ENCODE assay signal across 13 mouse cellular contexts in genomic region chr2:163713340-163713739, GRCm38 (mm10). TPM values are rescaled to one million over a fixed set of nuclear protein-coding genes. Genes with fewer than 3 reads are reported as not detected.
DNase-seq lines count a peak whose midpoint lies in the region; ATAC-seq and TF ChIP-seq lines count a peak whose summit lies in the region.
"Had no signal": no experiment of that assay in that cellular context is flagged by ENCODE, and none has a peak within 500 bp of the region (broad histone marks: within the 10 kb centered on the region; RNA-seq: fewer than 3 reads in every experiment).

No protein-coding gene starts in this region.

- no peak for TF ChIP-seq CTCF in kidney, postnatal 0 days (IDR thresholded peaks at IDR 0.05; ENCODE audit: low read depth)
- TF ChIP-seq CTCF in testis, adult 2 months (IDR thresholded peaks at IDR 0.05; ENCODE audit: control insufficient read depth, insufficient read depth, insufficient replicate concordance, low read depth, low read length), result no peak

- 60% methylated on average over 3 of the region's 3 CpGs for WGBS in kidney, postnatal 0 days
- 67% methylated on average over 3 of the region's 3 CpGs for WGBS in kidney, embryonic 15.5 days
- 25% methylated on average over 3 of the region's 3 CpGs for WGBS in macrophage (ENCODE audit: missing documents)

- no peaks in the 10 kb centered on the region for H3K27me3 ChIP-seq in kidney, postnatal 0 days (ENCODE audit: insufficient read depth, low read length)
- H3K27me3 ChIP-seq in kidney, embryonic 15.5 days, result no peaks in the 10 kb centered on the region
- H3K27me3 ChIP-seq in testis, adult 2 months (ENCODE audit: control insufficient read depth, insufficient read depth, low read length), result no peaks in the 10 kb centered on the region
- H3K27me3 ChIP-seq: forebrain, embryonic 15.5 days; hindbrain, embryonic 15.5 days; midbrain, embryonic 12.5 days; neural tube, embryonic 12.5 days had no signal

- H3K36me3 ChIP-seq in kidney, postnatal 0 days (ENCODE audit: insufficient read depth, low read length), result no peaks in the 10 kb centered on the region
- H3K36me3 ChIP-seq in kidney, embryonic 15.5 days, result no peaks in the 10 kb centered on the region
- H3K36me3 ChIP-seq in testis, adult 2 months (ENCODE audit: control insufficient read depth, insufficient read depth, low read length), result no peaks in the 10 kb centered on the region
- H3K36me3 ChIP-seq in macrophage (ENCODE audit: inconsistent target), result no peaks in the 10 kb centered on the region
- H3K36me3 ChIP-seq: forebrain, embryonic 15.5 days; hindbrain, embryonic 15.5 days; midbrain, embryonic 12.5 days; neural tube, embryonic 12.5 days had no signal

- no peak for ATAC-seq in kidney, postnatal 0 days (replicated peaks; ENCODE audit: low FRiP score, low read depth)
- no peak for ATAC-seq in kidney, embryonic 15.5 days (replicated peaks; ENCODE audit: low FRiP score)
- ATAC-seq: forebrain, embryonic 15.5 days had no signal

- H3K4me3 ChIP-seq in kidney, postnatal 0 days (replicated peaks; ENCODE audit: low read depth, low read length), result no peak overlapping the region
- no peak overlapping the region for H3K4me3 ChIP-seq in kidney, embryonic 15.5 days (replicated peaks)
- H3K4me3 ChIP-seq in testis, adult 2 months (ENCODE audit: control insufficient read depth, low read depth, low read length), result no peak overlapping the region
- no peak overlapping the region for H3K4me3 ChIP-seq in macrophage (ENCODE audit: inconsistent target)
- H3K4me3 ChIP-seq: forebrain, embryonic 15.5 days; hindbrain, embryonic 15.5 days; midbrain, embryonic 12.5 days; neural tube, embryonic 12.5 days had no signal

- 0 out of 2 replicates have a peak, but pooled peaks cover 4% of the 10 kb centered on the region for H3K4me1 ChIP-seq in kidney, postnatal 0 days (replicated peaks; ENCODE audit: insufficient read depth, low read length)
- H3K4me1 ChIP-seq in kidney, embryonic 15.5 days, result peaks cover 44% of the 10 kb centered on the region
- H3K4me1 ChIP-seq in testis, adult 2 months (ENCODE audit: control insufficient read depth, insufficient read depth, low read length), result no peaks in the 10 kb centered on the region; the same call in 1 of the 2 replicates

- no peak for TF ChIP-seq POLR2A in testis, adult 2 months (IDR thresholded peaks at IDR 0.05; ENCODE audit: control insufficient read depth, low read depth, low read length)

- DNase-seq in kidney, postnatal 0 days (ENCODE audit: low spot score), result peak; percentile 56
- DNase-seq in testis, postnatal 14 days (ENCODE audit: low spot score), result no peak
- no peak for DNase-seq in ovary, postnatal 14 days (ENCODE audit: low spot score)
- no peak for DNase-seq in natural killer cell, adult 2 months (ENCODE audit: low spot score in 2 of 2)
- DNase-seq: lung, adult 2 months; retina, postnatal 1 day had no signal

- peaks cover 7% of the 10 kb centered on the region; the same call in 1 of the 2 replicates for H3K79me2 ChIP-seq in macrophage (ENCODE audit: inconsistent target)

- no peak overlapping the region for H3K27ac ChIP-seq in kidney, postnatal 0 days
- H3K27ac ChIP-seq in kidney, embryonic 15.5 days, result no peak overlapping the region
- H3K27ac ChIP-seq in testis, adult 2 months (ENCODE audit: control insufficient read depth, insufficient read depth, low read depth, low read length), result peak overlapping the region; percentile 46; the same call in 1 of the 2 replicates
- H3K27ac ChIP-seq in macrophage, result peak overlapping the region; percentile 84
- H3K27ac ChIP-seq: forebrain, embryonic 15.5 days; hindbrain, embryonic 15.5 days; midbrain, embryonic 12.5 days; neural tube, embryonic 12.5 days had no signal

- no peaks in the 10 kb centered on the region for H3K9me3 ChIP-seq in kidney, postnatal 0 days (replicated peaks; ENCODE audit: low read length)
- H3K9me3 ChIP-seq in kidney, embryonic 15.5 days (replicated peaks), result no peaks in the 10 kb centered on the region
- H3K9me3 ChIP-seq: forebrain, embryonic 15.5 days; hindbrain, embryonic 15.5 days; midbrain, embryonic 12.5 days; neural tube, embryonic 12.5 days had no signal

- H3K9ac ChIP-seq in kidney, postnatal 0 days (ENCODE audit: low read depth, low read length), result no peak overlapping the region
- H3K9ac ChIP-seq in kidney, embryonic 15.5 days, result no peak overlapping the region
- H3K9ac ChIP-seq: forebrain, embryonic 15.5 days; hindbrain, embryonic 15.5 days; midbrain, embryonic 12.5 days; neural tube, embryonic 12.5 days had no signal

- H3K4me2 ChIP-seq in kidney, postnatal 0 days (ENCODE audit: low read length), result no peak overlapping the region
- no peak overlapping the region for H3K4me2 ChIP-seq in kidney, embryonic 15.5 days
- H3K4me2 ChIP-seq: forebrain, embryonic 15.5 days; hindbrain, embryonic 15.5 days; midbrain, embryonic 12.5 days; neural tube, embryonic 12.5 days had no signal

RNA-seq across cellular contexts. Expression of gene Ada, which starts 36.7 kb away (rescaled TPM):
- polyA plus RNA-seq in kidney, postnatal 0 days (2015; fragmentation: Nextera tagmentation; extraction: Ambion mirVana), result 7.7 and 9.8 TPM in 2 replicates
- polyA plus RNA-seq in kidney, embryonic 15.5 days (2015; fragmentation: Nextera tagmentation; extraction: Ambion mirVana), result 9.5 and 11.8 TPM in 2 replicates
- polyA plus RNA-seq in testis, adult 2 months (2012; rRNA removed), result 2.9 and 4.8 TPM in 2 replicates
- 1 to 10 TPM in 13 of 26 experiments, under 1 TPM in 4, not detected in 9; 0.37 to 4.3 (median 2.0) TPM for total RNA-seq in macrophage (2018; cell fraction: chromatin; rRNA removed)
- 1 to 10 TPM; 2.5 to 5.5 (median 3.4) TPM for total RNA-seq in macrophage (2018; cell fraction: cytosol; rRNA removed)
- total RNA-seq in macrophage (2018; cell fraction: nucleus; rRNA removed), result 1 to 10 TPM in 15 of 26 experiments, under 1 TPM in 8, not detected in 3; 0.60 to 4.1 (median 1.5) TPM
- polyA plus RNA-seq in macrophage (2018), result 2.6 to 5.6 TPM (median 3.4 TPM) in 3 replicates

RNA-seq across cellular contexts. Expression of gene Pkig, which starts 55.2 kb away (rescaled TPM):
- polyA plus RNA-seq in kidney, postnatal 0 days (2015; fragmentation: Nextera tagmentation; extraction: Ambion mirVana), result 179 and 198 TPM in 2 replicates
- 167 and 174 TPM in 2 replicates for polyA plus RNA-seq in kidney, embryonic 15.5 days (2015; fragmentation: Nextera tagmentation; extraction: Ambion mirVana)
- polyA plus RNA-seq in testis, adult 2 months (2012; rRNA removed), result 319 and 325 TPM in 2 replicates
- total RNA-seq in macrophage (2018; cell fraction: chromatin; rRNA removed), result 10 to 100 TPM in 19 of 26 experiments, 1 to 10 TPM in 7; 2.4 to 30.8 (median 18.1) TPM
- 10 to 100 TPM; 42.4 to 74.6 (median 56.6) TPM for total RNA-seq in macrophage (2018; cell fraction: cytosol; rRNA removed)
- total RNA-seq in macrophage (2018; cell fraction: nucleus; rRNA removed), result 10 to 100 TPM; 12.2 to 39.2 (median 23.1) TPM
- 39.4 to 69.2 TPM (median 46.2 TPM) in 3 replicates for polyA plus RNA-seq in macrophage (2018)

Comparison
In these comparisons a context has a peak if more than half of its experiments do, and no peak if none do; other contexts are left out.
1. H3K27ac ChIP-seq: peak in testis, adult 2 months (single experiment) and macrophage (single experiment); none in kidney, postnatal 0 days (single experiment) and kidney, embryonic 15.5 days (single experiment).